In the genomic region with DNA sequence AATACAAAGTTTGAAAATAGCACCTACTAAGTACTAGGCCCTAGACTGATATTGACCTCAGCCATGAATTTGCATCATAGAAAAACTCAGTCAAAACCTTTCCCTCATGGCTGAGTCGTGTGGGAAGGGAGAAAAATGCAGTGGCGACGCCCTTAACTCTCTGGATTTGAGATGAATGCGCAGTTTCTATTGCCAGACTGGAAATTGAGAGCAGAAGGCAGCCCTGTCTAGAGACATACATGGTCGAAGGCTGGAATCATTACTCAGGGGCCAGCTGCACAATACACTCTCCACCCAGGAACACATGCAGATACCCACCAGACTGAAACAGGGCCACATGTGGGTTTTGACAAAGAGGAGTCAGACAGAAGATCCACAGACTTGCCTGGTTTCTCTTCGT, we compare ENCODE assay signal across 16 mouse cellular contexts. TPM values are rescaled to one million over a fixed set of nuclear protein-coding genes. Genes with fewer than 3 reads are reported as not detected.
A peak's percentile ranks its signal among the peaks of the same experiment; 100 is the strongest.
DNase-seq lines count a peak whose midpoint lies in the region; ATAC-seq lines count a peak whose summit lies in the region.
"Had no signal": no experiment of that assay in that cellular context is flagged by ENCODE, and none has a peak within 500 bp of the region (broad histone marks: within the 10 kb centered on the region; RNA-seq: fewer than 3 reads in every experiment).

No protein-coding gene starts in this region.

- no peak for ATAC-seq in heart, embryonic 11.5 days (replicated peaks; ENCODE audit: insufficient number of reproducible peaks, low FRiP score, low TSS enrichment)
- peak; percentile 83 for ATAC-seq in embryonic facial prominence, embryonic 15.5 days (ENCODE audit: insufficient number of reproducible peaks, low FRiP score, low TSS enrichment, low read depth)
- ATAC-seq in limb, embryonic 11.5 days (ENCODE audit: insufficient number of reproducible peaks, low FRiP score, low TSS enrichment, low read depth) = no peak
- ATAC-seq in frontal cortex, adult (ENCODE audit: low TSS enrichment) = no peak
- ATAC-seq: forebrain, embryonic 14.5 days; midbrain, embryonic 16.5 days had no signal

- no peaks in the 10 kb centered on the region for H3K36me3 ChIP-seq in heart, embryonic 11.5 days (ENCODE audit: control insufficient read depth, insufficient read depth, low read length)
- H3K36me3 ChIP-seq in embryonic facial prominence, embryonic 15.5 days = no peaks in the 10 kb centered on the region
- no peaks in the 10 kb centered on the region for H3K36me3 ChIP-seq in limb, embryonic 11.5 days (ENCODE audit: control insufficient read depth, insufficient read depth, low read length)
- H3K36me3 ChIP-seq: G1E; hindbrain, embryonic 13.5 days; neural tube, embryonic 12.5 days had no signal

- H3K27ac ChIP-seq in heart, embryonic 11.5 days (ENCODE audit: low read depth, low read length) = 0 out of 2 replicates have a peak overlapping the region, but pooled peaks have one; percentile 38
- H3K27ac ChIP-seq in embryonic facial prominence, embryonic 15.5 days (replicated peaks) = peak overlapping the region; percentile 85
- H3K27ac ChIP-seq in limb, embryonic 11.5 days (replicated peaks; ENCODE audit: low read depth, low read length) = 0 out of 2 replicates have a peak overlapping the region, but pooled peaks have one; percentile 30
- H3K27ac ChIP-seq: hindbrain, embryonic 13.5 days; layer of hippocampus, adult 2 months; neural tube, embryonic 12.5 days had no signal

- DNase-seq in heart, adult 8-10 months (ENCODE audit: low spot score) = no peak
- DNase-seq in NIH3T3 (ENCODE audit: low read depth) = peak; percentile 84
- DNase-seq in limb, embryonic 11.5 days (ENCODE audit: low spot score) = no peak
- DNase-seq in urinary bladder, postnatal 25 days (ENCODE audit: low spot score) = no peak
- DNase-seq in lung, postnatal 36 days = no peak
- DNase-seq: adrenal gland, postnatal 36 days; cerebellum, postnatal 25 days had no signal

- peaks cover 21% of the 10 kb centered on the region for H3K4me1 ChIP-seq in heart, embryonic 11.5 days (ENCODE audit: control insufficient read depth, insufficient read depth, low read length)
- H3K4me1 ChIP-seq in embryonic facial prominence, embryonic 15.5 days = peaks cover 36% of the 10 kb centered on the region
- peaks cover 30% of the 10 kb centered on the region for H3K4me1 ChIP-seq in limb, embryonic 11.5 days (ENCODE audit: control insufficient read depth, insufficient read depth, low read length)

- no peaks in the 10 kb centered on the region for H3K27me3 ChIP-seq in heart, embryonic 11.5 days (ENCODE audit: control insufficient read depth, insufficient read depth, low read length)
- no peaks in the 10 kb centered on the region for H3K27me3 ChIP-seq in embryonic facial prominence, embryonic 15.5 days
- no peaks in the 10 kb centered on the region for H3K27me3 ChIP-seq in limb, embryonic 11.5 days (ENCODE audit: control insufficient read depth, insufficient read depth, low read length)
- H3K27me3 ChIP-seq: neural tube, embryonic 12.5 days had no signal

- no peaks in the 10 kb centered on the region for H3K9me3 ChIP-seq in heart, embryonic 11.5 days (replicated peaks; ENCODE audit: control insufficient read depth, low read length)
- H3K9me3 ChIP-seq in embryonic facial prominence, embryonic 15.5 days (replicated peaks) = no peaks in the 10 kb centered on the region
- no peaks in the 10 kb centered on the region for H3K9me3 ChIP-seq in limb, embryonic 11.5 days (ENCODE audit: control insufficient read depth, low read length)
- H3K9me3 ChIP-seq: G1E; hindbrain, embryonic 13.5 days; neural tube, embryonic 12.5 days had no signal

- H3K4me3 ChIP-seq in heart, embryonic 11.5 days (ENCODE audit: low read depth, low read length) = no peak overlapping the region
- H3K4me3 ChIP-seq in embryonic facial prominence, embryonic 15.5 days (replicated peaks) = no peak overlapping the region
- H3K4me3 ChIP-seq in limb, embryonic 11.5 days (ENCODE audit: low read depth, low read length) = no peak overlapping the region
- H3K4me3 ChIP-seq: hindbrain, embryonic 13.5 days; layer of hippocampus, adult 2 months; neural tube, embryonic 12.5 days had no signal

- 78% methylated on average over 6 of the region's 6 CpGs for WGBS in heart, embryonic 11.5 days (ENCODE audit: insufficient replicate concordance)
- 28% methylated on average over 6 of the region's 6 CpGs for WGBS in embryonic facial prominence, embryonic 15.5 days
- 63% methylated on average over 6 of the region's 6 CpGs for WGBS in limb, embryonic 11.5 days

- H3K4me2 ChIP-seq in heart, embryonic 11.5 days = no peak overlapping the region
- H3K4me2 ChIP-seq in embryonic facial prominence, embryonic 15.5 days (replicated peaks) = no peak overlapping the region
- no peak overlapping the region for H3K4me2 ChIP-seq in limb, embryonic 11.5 days (ENCODE audit: low read depth, severe bottlenecking)
- H3K4me2 ChIP-seq: hindbrain, embryonic 13.5 days; neural tube, embryonic 12.5 days had no signal

- H3K9ac ChIP-seq in heart, embryonic 11.5 days (ENCODE audit: low read depth, low read length) = no peak overlapping the region
- H3K9ac ChIP-seq in embryonic facial prominence, embryonic 15.5 days = no peak overlapping the region
- H3K9ac ChIP-seq in limb, embryonic 11.5 days (ENCODE audit: low read length) = no peak overlapping the region
- H3K9ac ChIP-seq: hindbrain, embryonic 13.5 days; neural tube, embryonic 12.5 days had no signal

RNA-seq across cellular contexts. Expression of gene Cdc7, which starts 55.8 kb away (rescaled TPM):
- polyA plus RNA-seq in heart, embryonic 11.5 days (2014; fragmentation: Nextera tagmentation; extraction: Ambion mirVana) = 36.1 and 42.8 TPM in 2 replicates
- under 1 TPM; 0.28 to 0.76 (median 0.42) TPM for total RNA-seq in heart, adult 8-10 months (2022)
- 38.3 and 39.0 TPM in 2 replicates for polyA plus RNA-seq in embryonic facial prominence, embryonic 15.5 days (2015; fragmentation: Nextera tagmentation; extraction: Ambion mirVana)
- 63.8 and 76.4 TPM in 2 replicates for polyA plus RNA-seq in limb, embryonic 11.5 days (2014; fragmentation: Nextera tagmentation; extraction: Ambion mirVana)

Comparison
In these comparisons a context has a peak if more than half of its experiments do, and no peak if none do; other contexts are left out.
1. H3K27ac ChIP-seq: peak in every context shown above with its lines; median percentile 85 in embryonic facial prominence, embryonic 15.5 days; 38 in heart, embryonic 11.5 days; 30 in limb, embryonic 11.5 days.